Mouse (Mus musculus) thymus, adult 2 months (tissue): ENCODE results near the gene Entpd3.

Experiments used
- CTCF ChIP-seq: fragments of 200-500 bp; IDR thresholded peaks from 2 replicates; pipeline ENCODE4 v1.5.1; 2012; ENCODE audit warnings: mild to moderate bottlenecking, control low read depth, low read length, moderate library complexity, borderline replicate concordance; ENCODE audit not compliant: control insufficient read depth, poor library complexity, insufficient read depth; ENCODE audit errors: extremely low read depth
- POLR2A ChIP-seq: fragments of 200-500 bp; IDR thresholded peaks from 2 replicates; pipeline ENCODE4 v1.6.1; 2012; ENCODE audit warnings: mild to moderate bottlenecking, low read length, control low read depth, moderate library complexity; ENCODE audit not compliant: control insufficient read depth, poor library complexity, insufficient read depth; ENCODE audit errors: extremely low read depth

DNA sequence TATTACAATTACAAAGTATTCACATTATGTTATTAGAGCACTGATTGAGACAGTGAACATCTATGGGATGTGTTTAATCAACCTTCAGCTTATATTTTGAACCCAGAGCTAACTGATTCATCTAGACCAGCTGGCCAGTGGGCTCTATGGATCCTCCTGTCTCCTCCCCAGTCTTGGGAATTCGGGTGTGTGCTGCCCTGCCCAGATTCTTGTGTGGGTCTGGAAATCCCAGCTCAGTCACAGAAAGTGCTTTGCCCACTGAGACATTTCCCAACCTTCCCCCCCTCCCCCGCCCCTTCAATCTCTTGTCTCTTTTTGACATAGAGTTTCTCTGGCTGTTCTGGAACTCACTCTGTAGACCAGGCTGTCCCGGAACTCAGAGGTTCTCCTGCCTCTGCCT lies 20.7 kb upstream of the Entpd3 start:
- TF ChIP-seq POLR2A (no peak), CTCF (no peak)
